Mouse (Mus musculus) duodenum, adult 2 months (tissue): Measurements from ENCODE around the gene Tmbim1. TPM values are rescaled to one million over a fixed set of nuclear protein-coding genes. Genes with fewer than 3 reads are reported as not detected.

Experiments used
- polyA plus RNA-seq: library from polyadenylated mRNA; depleted of rRNA; stranded (reverse); fragments of >200 nt; gene quantifications from 2 replicates; pipeline ENCODE4 v1.2.3, GENCODE M21; 2012; ENCODE audit warnings: low replicate concordance; rRNA removed

The Tmbim1 gene
- 637 and 738 TPM in 2 replicates for polyA plus RNA-seq

DNA sequence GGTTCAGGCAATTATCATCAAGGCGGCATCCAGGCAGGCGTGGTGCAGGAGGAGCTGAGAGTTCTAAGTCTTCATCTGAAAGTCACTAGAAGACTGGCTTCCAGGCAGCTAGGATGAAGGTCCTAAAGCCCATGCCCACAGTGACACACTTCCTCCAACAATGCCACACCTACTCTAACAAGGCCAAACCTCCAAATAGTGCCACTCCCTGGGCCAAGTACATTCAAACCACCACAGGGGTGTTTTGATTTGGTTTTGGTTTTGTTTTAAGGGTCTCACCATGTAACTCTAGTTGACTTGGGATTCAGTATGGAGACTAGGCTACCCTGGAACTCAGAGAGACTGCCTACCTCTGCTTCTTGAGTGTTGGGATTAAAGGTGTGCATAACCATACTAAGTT lies at the start of gene Tmbim1:
Gene Tmbim1, minus strand, starts transcription at position 101 of the 400 bp plus-strand sequence.

GRCm38 (mm10) chr1:74284543-74285160 lies 20.8 kb downstream of the Tmbim1 start, which contains the start of the genes Aamp and Pnkd:
Aamp (minus strand) TSS chr1:74284738.
Pnkd (plus strand) TSS chr1:74284930.

DNA sequence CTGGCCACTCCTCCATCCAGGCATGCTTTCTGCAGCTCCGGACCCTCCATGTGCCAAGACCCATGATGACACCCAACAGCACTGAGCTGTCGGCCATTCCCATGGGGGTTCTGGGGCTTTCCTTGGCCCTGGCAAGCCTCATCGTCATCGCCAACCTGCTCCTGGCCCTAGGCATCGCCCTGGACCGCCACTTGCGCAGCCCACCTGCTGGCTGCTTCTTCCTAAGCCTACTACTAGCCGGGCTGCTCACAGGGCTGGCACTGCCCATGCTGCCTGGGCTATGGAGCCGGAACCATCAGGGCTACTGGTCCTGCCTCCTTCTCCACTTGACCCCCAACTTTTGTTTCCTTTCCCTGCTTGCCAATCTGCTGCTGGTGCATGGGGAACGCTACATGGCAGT lies 26.9 kb downstream of the Tmbim1 start, which contains the start of gene Gpbar1:
Gene Gpbar1, plus strand, starts transcription at position 13 of the 400 bp plus-strand sequence.

Other genes with a start within 250 kb of the Tmbim1 start
- gene Tns1, start 181.2 kb downstream of the Tmbim1 start, polyA plus RNA-seq: 48.3 and 120 TPM in 2 replicates
- 0.14 and 0.33 TPM in 2 replicates for gene Rufy4, start 180.1 kb downstream of the Tmbim1 start, polyA plus RNA-seq
- gene Cxcr2, start 151.6 kb downstream of the Tmbim1 start, polyA plus RNA-seq: 0.11 TPM in 1 of 2 replicates, not detected in the other
- not detected in 2 replicates for gene Cxcr1, start 111.0 kb downstream of the Tmbim1 start, polyA plus RNA-seq
- gene Arpc2, start 69.5 kb downstream of the Tmbim1 start, polyA plus RNA-seq: 164 and 241 TPM in 2 replicates
- gene Gpbar1, start 27.1 kb downstream of the Tmbim1 start, polyA plus RNA-seq: 4.0 and 6.1 TPM in 2 replicates
- 107 and 155 TPM in 2 replicates for gene Aamp, start 20.9 kb downstream of the Tmbim1 start, polyA plus RNA-seq
- gene Pnkd, start 20.7 kb downstream of the Tmbim1 start, polyA plus RNA-seq: 73.8 and 90.9 TPM in 2 replicates
- gene Catip, start 56.5 kb upstream of the Tmbim1 start, polyA plus RNA-seq: 0.18 and 0.21 TPM in 2 replicates
- gene Slc11a1, start 69.6 kb upstream of the Tmbim1 start, polyA plus RNA-seq: 15.9 and 20.9 TPM in 2 replicates
- gene Ctdsp1, start 85.9 kb upstream of the Tmbim1 start, polyA plus RNA-seq: 96.4 and 165 TPM in 2 replicates
- gene Vil1, start 103.8 kb upstream of the Tmbim1 start, polyA plus RNA-seq: 136 and 434 TPM in 2 replicates
- 11.3 and 13.8 TPM in 2 replicates for gene Cnot9, start 200.4 kb upstream of the Tmbim1 start, polyA plus RNA-seq
- gene Plcd4, start 237.3 kb upstream of the Tmbim1 start, polyA plus RNA-seq: 0.08 TPM in 1 of 2 replicates, not detected in the other
- gene Usp37, start 238.7 kb upstream of the Tmbim1 start, polyA plus RNA-seq: 0.98 and 1.5 TPM in 2 replicates